Mouse (Mus musculus) heart, embryonic 13.5 days (tissue): ENCODE measurements around the gene Aanat. TPM values are rescaled to one million over a fixed set of nuclear protein-coding genes. Genes with fewer than 3 reads are reported as not detected.

ENCODE experiments used
- ATAC-seq: fragments of 200-750 bp; cut with Nextera tagmentation; 2 replicates; pipeline ENCODE4 v1.8.0; 2017; ENCODE audit warnings: moderate TSS enrichment; ENCODE audit not compliant: insufficient number of reproducible peaks, low FRiP score, low TSS enrichment; ENCODE audit errors: extremely low read depth
- H3K27ac ChIP-seq: fragments of 300-500 bp; sonication (generic); replicated peaks from 2 replicates; pipeline ENCODE4 v1.5.1; 2015; ENCODE audit warnings: moderate library complexity, mild to moderate bottlenecking, inconsistent platforms
- H3K27me3 ChIP-seq: fragments of 300-500 bp; sonication (generic); replicated peaks from 2 replicates; pipeline ENCODE4 v1.6.1; 2015; ENCODE audit warnings: mild to moderate bottlenecking, inconsistent platforms
- H3K36me3 ChIP-seq: fragments of 300-500 bp; sonication (generic); 2 replicates; pipeline ENCODE4 v1.6.1; 2015; ENCODE audit warnings: mild to moderate bottlenecking, inconsistent platforms
- H3K4me1 ChIP-seq: fragments of 300-500 bp; sonication (generic); 2 replicates; pipeline ENCODE4 v1.6.1; 2015; ENCODE audit warnings: inconsistent platforms
- H3K4me2 ChIP-seq: fragments of 300-500 bp; sonication (generic); 2 replicates; pipeline ENCODE4 v1.6.1; 2015; ENCODE audit warnings: inconsistent platforms, mild to moderate bottlenecking, moderate library complexity
- H3K4me3 ChIP-seq: fragments of 300-500 bp; sonication (generic); 2 replicates; pipeline ENCODE4 v1.5.1; 2015; ENCODE audit warnings: moderate library complexity, mild to moderate bottlenecking, inconsistent platforms
- H3K9ac ChIP-seq: fragments of 300-500 bp; sonication (generic); 2 replicates; pipeline ENCODE4 v1.6.1; 2015; ENCODE audit warnings: inconsistent platforms, mild to moderate bottlenecking, moderate library complexity
- H3K9me3 ChIP-seq: fragments of 300-500 bp; sonication (generic); 2 replicates; pipeline ENCODE4 v1.6.1; 2016; ENCODE audit warnings: inconsistent platforms
- WGBS: fragments of 180-500 bp; shearing (Covaris S2); methylation state at CpG from one replicate; pipeline ENCODE4 v1.1.7; 2015; ENCODE audit warnings: mixed read lengths; 5-methylcytosine and 5-hydroxymethylcytosine counted together
- polyA plus RNA-seq: library from polyadenylated mRNA; unstranded; fragments of >200 nt; fragmentation: Nextera tagmentation; extraction: Ambion mirVana; gene quantifications from 2 replicates; pipeline ENCODE4 v1.2.1, GENCODE M21; 2015

The Aanat gene
- polyA plus RNA-seq, 1 experiment from 2014 or later: not detected

- Histone ChIP-seq H3K36me3 (no peaks in the 10 kb centered on the region), H3K4me2 (peak overlapping the region; percentile 77), H3K27ac (peak overlapping the region; percentile 29; the same call in 1 of the 2 replicates), H3K9ac (peak overlapping the region; percentile 83), H3K9me3 (no peaks in the 10 kb centered on the region), H3K27me3 (no peaks in the 10 kb centered on the region), H3K4me3 (peak overlapping the region; percentile 67), H3K4me1 (peaks cover 84% of the 10 kb centered on the region)
- no peak; the same call in 1 of the 2 replicates for ATAC-seq
- WGBS: 7% methylated on average over 38 of the region's 40 CpGs
Measured at GRCm38 (mm10) chr11:116623281-116624124, 37.3 kb downstream of the Aanat start.

- Histone ChIP-seq H3K36me3 (no peaks in the 10 kb centered on the region), H3K27me3 (no peaks in the 10 kb centered on the region), H3K4me2 (peak overlapping the region; percentile 77), H3K9ac (peak overlapping the region; percentile 83), H3K4me3 (peak overlapping the region; percentile 67), H3K9me3 (no peaks in the 10 kb centered on the region), H3K4me1 (peaks cover 82% of the 10 kb centered on the region), H3K27ac (peak overlapping the region; percentile 70)
- WGBS: 11% methylated on average over 42 of the region's 42 CpGs
- ATAC-seq: peak; percentile 78
Measured at GRCm38 (mm10) chr11:116624131-116624832, 38.0 kb downstream of the Aanat start.

- ATAC-seq: no peak
Measured at GRCm38 (mm10) chr11:116625081-116626000, 39.1 kb downstream of the Aanat start.

GRCm38 (mm10) chr11:116626299-116627071 is 40.3 kb downstream of the Aanat start, which contains the start of gene Rhbdf2:
Gene Rhbdf2 (minus strand): TSS chr11:116627019.
- H3K4me1 ChIP-seq: peaks cover 77% of the 10 kb centered on the region
- H3K4me3 ChIP-seq: no peak within 1 kb of the TSS
- H3K36me3 ChIP-seq: no peaks in the 10 kb centered on the region
- H3K9ac ChIP-seq: no peak within 1 kb of the TSS
- ATAC-seq: no peak
- H3K27ac ChIP-seq: peak within 1 kb of the TSS; percentile 49; the same call in 1 of the 2 replicates
- no peaks in the 10 kb centered on the region for H3K9me3 ChIP-seq
- no peaks in the 10 kb centered on the region for H3K27me3 ChIP-seq
- H3K4me2 ChIP-seq: no peak within 1 kb of the TSS
- WGBS: 40% methylated on average over 10 of the region's 10 CpGs

More at GRCm38 (mm10) chr11:116625081-116626000, 39.1 kb downstream of the Aanat start:
- peaks cover 82% of the 10 kb centered on the region for H3K4me1 ChIP-seq
- peak overlapping the region; percentile 77 for H3K4me2 ChIP-seq
- H3K9ac ChIP-seq: peak overlapping the region; percentile 83
- H3K9me3 ChIP-seq: no peaks in the 10 kb centered on the region
- H3K4me3 ChIP-seq: peak overlapping the region; percentile 67; the same call in 1 of the 2 replicates
- H3K36me3 ChIP-seq: no peaks in the 10 kb centered on the region
- H3K27me3 ChIP-seq: no peaks in the 10 kb centered on the region
- H3K27ac ChIP-seq: peak overlapping the region; percentile 70
- 49% methylated on average over 17 of the region's 17 CpGs for WGBS

- H3K27me3 ChIP-seq: no peaks in the 10 kb centered on the region
- 36% methylated on average over 10 of the region's 10 CpGs for WGBS
- peak overlapping the region; percentile 49; the same call in 1 of the 2 replicates for H3K27ac ChIP-seq
- no peaks in the 10 kb centered on the region for H3K9me3 ChIP-seq
- no peak for ATAC-seq
- no peak overlapping the region for H3K4me3 ChIP-seq
- H3K9ac ChIP-seq: no peak overlapping the region
- H3K4me1 ChIP-seq: peaks cover 69% of the 10 kb centered on the region
- H3K4me2 ChIP-seq: no peak overlapping the region
- no peaks in the 10 kb centered on the region for H3K36me3 ChIP-seq
Measured at GRCm38 (mm10) chr11:116627072-116628020, 41.1 kb downstream of the Aanat start.

- no peak overlapping the region for H3K4me2 ChIP-seq
- no peak overlapping the region for H3K27ac ChIP-seq
- no peaks in the 10 kb centered on the region for H3K9me3 ChIP-seq
- H3K36me3 ChIP-seq: no peaks in the 10 kb centered on the region
- no peak overlapping the region for H3K9ac ChIP-seq
- no peak for ATAC-seq
- WGBS: 43% methylated on average over 9 of the region's 9 CpGs
- H3K4me3 ChIP-seq: no peak overlapping the region
- no peaks in the 10 kb centered on the region for H3K27me3 ChIP-seq
- peaks cover 55% of the 10 kb centered on the region for H3K4me1 ChIP-seq
Measured at GRCm38 (mm10) chr11:116628712-116629111, 42.5 kb downstream of the Aanat start.

GRCm38 (mm10) chr11:116629472-116629871 is 43.2 kb downstream of the Aanat start:
- ATAC-seq: no peak
- Histone ChIP-seq H3K27me3 (no peaks in the 10 kb centered on the region), H3K9ac (no peak overlapping the region), H3K4me1 (peaks cover 51% of the 10 kb centered on the region), H3K36me3 (no peaks in the 10 kb centered on the region), H3K27ac (peak overlapping the region; percentile 62), H3K9me3 (no peaks in the 10 kb centered on the region), H3K4me2 (no peak overlapping the region), H3K4me3 (no peak overlapping the region)
- 79% methylated on average over 6 of the region's 6 CpGs for WGBS

GRCm38 (mm10) chr11:116630171-116630965 is 44.1 kb downstream of the Aanat start:
- no peaks in the 10 kb centered on the region for H3K9me3 ChIP-seq
- peak overlapping the region; percentile 52 for H3K9ac ChIP-seq
- H3K27me3 ChIP-seq: no peaks in the 10 kb centered on the region
- H3K4me2 ChIP-seq: no peak overlapping the region
- ATAC-seq: peak; percentile 14; the same call in 1 of the 2 replicates
- peaks cover 42% of the 10 kb centered on the region for H3K4me1 ChIP-seq
- no peak overlapping the region for H3K4me3 ChIP-seq
- peak overlapping the region; percentile 62 for H3K27ac ChIP-seq
- WGBS: 30% methylated on average over 12 of the region's 12 CpGs
- no peaks in the 10 kb centered on the region for H3K36me3 ChIP-seq

- no peaks in the 10 kb centered on the region for H3K9me3 ChIP-seq
- no peak overlapping the region for H3K4me2 ChIP-seq
- H3K27ac ChIP-seq: no peak overlapping the region
- no peak overlapping the region for H3K4me3 ChIP-seq
- peaks cover 24% of the 10 kb centered on the region for H3K4me1 ChIP-seq
- no peaks in the 10 kb centered on the region for H3K27me3 ChIP-seq
- H3K9ac ChIP-seq: no peak overlapping the region
- 75% methylated on average over 10 of the region's 10 CpGs for WGBS
- ATAC-seq: no peak
- no peaks in the 10 kb centered on the region for H3K36me3 ChIP-seq
Measured at GRCm38 (mm10) chr11:116632962-116633361, 46.7 kb downstream of the Aanat start.
